Mouse (Mus musculus) hindbrain, embryonic 16.5 days (tissue): ENCODE measurements around the gene Eaf1. TPM values are rescaled to one million over a fixed set of nuclear protein-coding genes. Genes with fewer than 3 reads are reported as not detected.

ENCODE experiments used
- ATAC-seq: fragments of 200-750 bp; cut with Nextera tagmentation; 2 replicates; pipeline ENCODE4 v1.8.0; 2017; ENCODE audit warnings: moderate TSS enrichment, moderate library complexity
- H3K27ac ChIP-seq: fragments of 300-500 bp; sonication (generic); 2 replicates; pipeline ENCODE4 v1.5.1; 2014; ENCODE audit warnings: low read depth, mild to moderate bottlenecking, control low read depth, low read length, moderate library complexity
- H3K27me3 ChIP-seq: fragments of 300-500 bp; sonication (generic); replicated peaks from 2 replicates; pipeline ENCODE4 v1.6.1; 2014; ENCODE audit warnings: low read length; ENCODE audit not compliant: control insufficient read depth, insufficient read depth
- H3K36me3 ChIP-seq: fragments of 300-500 bp; sonication (generic); 2 replicates; pipeline ENCODE4 v1.6.1; 2014; ENCODE audit warnings: mild to moderate bottlenecking, low read length, moderate library complexity, mixed read lengths; ENCODE audit not compliant: control insufficient read depth, insufficient read depth
- H3K4me1 ChIP-seq: fragments of 300-500 bp; sonication (generic); 2 replicates; pipeline ENCODE4 v1.6.1; 2014; ENCODE audit warnings: low read depth, low read length; ENCODE audit not compliant: control insufficient read depth, insufficient read depth
- H3K4me2 ChIP-seq: fragments of 300-500 bp; sonication (generic); 2 replicates; pipeline ENCODE4 v1.6.1; 2014; ENCODE audit warnings: mild to moderate bottlenecking, low read length, control low read depth, moderate library complexity
- H3K4me3 ChIP-seq: fragments of 300-500 bp; sonication (generic); 2 replicates; pipeline ENCODE4 v1.5.1; 2014; ENCODE audit warnings: mild to moderate bottlenecking, low read length, control low read depth, moderate library complexity
- H3K9ac ChIP-seq: fragments of 300-500 bp; sonication (generic); 2 replicates; pipeline ENCODE4 v1.6.1; 2014; ENCODE audit warnings: low read depth, mild to moderate bottlenecking, control low read depth, low read length, moderate library complexity
- H3K9me3 ChIP-seq: fragments of 300-500 bp; sonication (generic); 2 replicates; pipeline ENCODE4 v1.6.1; 2014; ENCODE audit warnings: mild to moderate bottlenecking, low read length, moderate library complexity; ENCODE audit not compliant: control insufficient read depth
- WGBS: fragments of 180-500 bp; shearing (Covaris S2); extraction: QIAGEN DNeasy Blood & Tissue Kit; methylation state at CpG from one replicate; pipeline ENCODE4 v1.1.7; 2014; 5-methylcytosine and 5-hydroxymethylcytosine counted together
- polyA plus RNA-seq: library from polyadenylated mRNA; unstranded; fragments of >200 nt; fragmentation: Nextera tagmentation; extraction: Ambion mirVana; gene quantifications from 2 replicates; pipeline ENCODE4 v1.2.1, GENCODE M21; 2015

Gene Eaf1
- polyA plus RNA-seq, 1 experiment from 2014 or later, result 7.4 TPM

- 70% methylated on average over 8 of the region's 8 CpGs for WGBS
- ATAC-seq, result no peak
These were observed 63.1 kb downstream of the Eaf1 start for GRCm38 (mm10) chr14:31557273-31557672.

GRCm38 (mm10) chr14:31557784-31558183 is 63.6 kb downstream of the Eaf1 start:
- Histone ChIP-seq H3K27me3 (no peaks in the 10 kb centered on the region), H3K4me2 (no peak overlapping the region), H3K36me3 (no peaks in the 10 kb centered on the region), H3K9ac (no peak overlapping the region), H3K4me1 (no peaks in the 10 kb centered on the region; the same call in 1 of the 2 replicates), H3K27ac (no peak overlapping the region), H3K9me3 (no peaks in the 10 kb centered on the region), H3K4me3 (no peak overlapping the region)
- 61% methylated on average over 9 of the region's 9 CpGs for WGBS
- ATAC-seq, result no peak

More at GRCm38 (mm10) chr14:31557273-31557672, 63.1 kb downstream of the Eaf1 start:
- Histone ChIP-seq H3K4me3 (no peak overlapping the region), H3K27me3 (no peaks in the 10 kb centered on the region), H3K9me3 (no peaks in the 10 kb centered on the region), H3K27ac (no peak overlapping the region), H3K4me2 (no peak overlapping the region), H3K4me1 (no peaks in the 10 kb centered on the region; the same call in 1 of the 2 replicates), H3K9ac (no peak overlapping the region), H3K36me3 (no peaks in the 10 kb centered on the region)

- Histone ChIP-seq H3K9me3 (no peaks in the 10 kb centered on the region), H3K27ac (no peak overlapping the region), H3K4me3 (no peak overlapping the region), H3K4me2 (no peak overlapping the region), H3K36me3 (no peaks in the 10 kb centered on the region), H3K27me3 (no peaks in the 10 kb centered on the region), H3K4me1 (no peaks in the 10 kb centered on the region; the same call in 1 of the 2 replicates), H3K9ac (no peak overlapping the region)
- WGBS, result 56% methylated on average over 5 of the region's 5 CpGs
- ATAC-seq, result no peak
These were observed 65.0 kb downstream of the Eaf1 start for GRCm38 (mm10) chr14:31559216-31559615.

Other genes starting within 250 kb of the Eaf1 start
- gene Phf7, start 243.1 kb upstream of the Eaf1 start, polyA plus RNA-seq, result 7.8 and 9.8 TPM in 2 replicates
- gene Bap1, start 242.9 kb upstream of the Eaf1 start, polyA plus RNA-seq, result 102 and 120 TPM in 2 replicates
- gene Dnah1, start 170.5 kb upstream of the Eaf1 start, polyA plus RNA-seq, result 3.7 and 4.2 TPM in 2 replicates
- gene Capn7, start 157.8 kb upstream of the Eaf1 start, polyA plus RNA-seq, result 76.5 and 86.9 TPM in 2 replicates
- gene Sh3bp5, start 58.3 kb upstream of the Eaf1 start, polyA plus RNA-seq, result 152 and 155 TPM in 2 replicates
- gene Mettl6, start 641 bp downstream of the Eaf1 start, polyA plus RNA-seq, result 36.9 and 38.5 TPM in 2 replicates
- 0.50 and 0.77 TPM in 2 replicates for gene Colq, start 96.9 kb downstream of the Eaf1 start, polyA plus RNA-seq
- gene Gm49387, start 146.5 kb downstream of the Eaf1 start, polyA plus RNA-seq, result 1.7 and 2.1 TPM in 2 replicates
- 20.7 and 22.4 TPM in 2 replicates for gene Btd, start 146.6 kb downstream of the Eaf1 start, polyA plus RNA-seq
- gene Hacl1, start 146.9 kb downstream of the Eaf1 start, polyA plus RNA-seq, result 10.2 and 11.5 TPM in 2 replicates